Mouse (Mus musculus) left cerebral cortex, adult 2 months (tissue): Measurements from ENCODE around the gene AU022252. TPM values are rescaled to one million over a fixed set of nuclear protein-coding genes. Genes with fewer than 3 reads are reported as not detected.
A peak's percentile ranks its signal among the peaks of the same experiment; 100 is the strongest.

Experiments used
- DNase-seq, 2 experiments: peaks; one replicate each; pipeline ENCODE4 v3.0.0; 2021 to 2022; ENCODE audit warnings: low spot score in 2 of 2, mixed read lengths in 1 of 2; ENCODE audit errors: extremely low spot score in 1 of 2
- H3K27ac ChIP-seq: fragments of 200-600 bp; 2 replicates; pipeline ENCODE4 v1.8.1; 2022
- H3K4me3 ChIP-seq: fragments of 200-600 bp; 2 replicates; pipeline ENCODE4 v1.8.1; 2022
- CTCF ChIP-seq: fragments of 200-600 bp; IDR thresholded peaks from 2 replicates; pipeline ENCODE4 v1.8.1; 2022; ENCODE audit warnings: antibody characterized with exemption, mild to moderate bottlenecking, moderate library complexity
- intact Hi-C: fragments of 180-260 bp; cut with DNase I; formaldehyde crosslinking; loops from one replicate; pipeline ENCODE4 v1.15.1; 2025
- total RNA-seq, 2 experiments: library from RNA; stranded (reverse); gene quantifications; 2 replicates each; pipeline ENCODE4 v1.2.3; 2021

Gene AU022252
- total RNA-seq, 2 experiments from 2014 or later: 28.5 to 30.4 TPM

DNA sequence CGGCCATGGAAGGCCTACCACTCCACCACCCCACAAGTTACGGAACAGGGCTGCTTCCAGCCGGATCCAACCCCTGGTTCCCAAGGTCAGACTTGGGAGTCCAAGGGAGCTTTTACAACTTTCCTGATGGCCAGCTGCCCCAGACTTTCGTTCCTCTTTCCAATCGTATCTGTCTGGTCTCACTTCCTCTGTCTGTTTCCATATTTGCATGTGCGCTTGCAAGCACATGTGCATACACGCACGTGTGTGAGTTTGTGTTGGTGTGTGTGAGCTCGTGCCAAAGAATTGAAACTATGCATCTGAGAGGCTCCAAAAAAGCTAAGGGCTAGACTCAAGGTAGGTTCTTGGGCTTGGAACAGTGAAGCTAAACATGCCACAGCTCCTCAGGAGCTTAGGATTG, 51.1 kb downstream of the AU022252 start:
- no peak for DNase-seq
- TF ChIP-seq CTCF: no peak
- no peak overlapping the region for H3K4me3 ChIP-seq
- no peak overlapping the region for H3K27ac ChIP-seq
- intact Hi-C loops: no loop called here

DNA sequence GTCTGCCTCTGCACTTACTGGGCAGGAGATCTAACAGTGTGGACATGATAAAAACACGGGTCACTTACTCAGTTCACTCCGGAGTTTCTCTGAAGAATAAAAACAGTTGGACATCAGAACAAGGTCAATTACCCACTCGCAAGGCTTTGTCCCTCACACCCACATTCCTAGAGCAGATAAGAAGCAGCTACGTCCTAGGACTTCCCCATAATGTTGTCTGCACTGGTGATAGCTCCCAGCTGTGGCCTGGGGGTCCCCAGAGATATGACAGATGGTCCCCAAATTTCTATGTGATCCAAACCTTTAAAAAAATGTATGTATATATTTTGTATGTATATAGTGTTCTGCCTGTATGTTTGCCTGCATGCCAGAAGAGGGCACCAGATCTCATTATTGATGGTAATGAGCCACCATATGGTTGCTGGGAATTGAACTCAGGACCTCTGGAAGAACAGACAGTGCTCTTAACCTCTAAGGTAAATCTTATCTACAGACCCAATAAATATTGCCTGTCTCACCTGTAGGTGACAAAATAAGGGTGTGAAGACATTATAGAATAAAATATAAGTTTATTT, 52.3 kb downstream of the AU022252 start:
- no peak overlapping the region for H3K27ac ChIP-seq
- no peak for DNase-seq
- intact Hi-C loops: no loop called here
- no peak for TF ChIP-seq CTCF
- H3K4me3 ChIP-seq: no peak overlapping the region

DNA sequence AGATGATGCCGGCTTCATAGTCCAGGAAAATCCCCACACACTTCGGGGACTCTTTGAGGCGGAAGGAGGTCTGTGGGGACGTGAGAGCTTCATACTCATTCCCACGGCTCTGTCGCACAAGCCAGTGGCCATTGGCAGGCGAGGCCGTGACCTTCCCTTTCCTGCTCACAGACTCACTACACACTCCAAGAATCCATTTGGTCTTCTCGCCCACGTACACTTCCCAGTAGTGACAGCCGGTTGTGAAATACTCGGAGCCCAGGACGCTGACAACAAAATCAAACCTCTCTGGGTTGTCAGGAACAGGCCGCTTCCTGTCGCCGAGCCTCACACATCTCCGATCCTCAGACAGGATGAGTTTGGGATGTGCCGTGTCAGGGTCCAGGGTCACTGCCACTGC, 54.2 kb downstream of the AU022252 start:
- Histone ChIP-seq H3K4me3 (no peak overlapping the region), H3K27ac (no peak overlapping the region)
- no peak for TF ChIP-seq CTCF
- intact Hi-C loops: loop anchor here (10.0 kb wide), 1 partner anchor 554 kb away; the partner anchor contains the start of genes Cfap57 and Ebna1bp2
- DNase-seq: no peak

GRCm38 (mm10) chr4:119177702-119178101, 54.8 kb downstream of the AU022252 start:
- intact Hi-C loops: loop anchor here (10.0 kb wide), 1 partner anchor 553 kb away; the partner anchor contains the start of genes Cfap57 and Ebna1bp2

DNA sequence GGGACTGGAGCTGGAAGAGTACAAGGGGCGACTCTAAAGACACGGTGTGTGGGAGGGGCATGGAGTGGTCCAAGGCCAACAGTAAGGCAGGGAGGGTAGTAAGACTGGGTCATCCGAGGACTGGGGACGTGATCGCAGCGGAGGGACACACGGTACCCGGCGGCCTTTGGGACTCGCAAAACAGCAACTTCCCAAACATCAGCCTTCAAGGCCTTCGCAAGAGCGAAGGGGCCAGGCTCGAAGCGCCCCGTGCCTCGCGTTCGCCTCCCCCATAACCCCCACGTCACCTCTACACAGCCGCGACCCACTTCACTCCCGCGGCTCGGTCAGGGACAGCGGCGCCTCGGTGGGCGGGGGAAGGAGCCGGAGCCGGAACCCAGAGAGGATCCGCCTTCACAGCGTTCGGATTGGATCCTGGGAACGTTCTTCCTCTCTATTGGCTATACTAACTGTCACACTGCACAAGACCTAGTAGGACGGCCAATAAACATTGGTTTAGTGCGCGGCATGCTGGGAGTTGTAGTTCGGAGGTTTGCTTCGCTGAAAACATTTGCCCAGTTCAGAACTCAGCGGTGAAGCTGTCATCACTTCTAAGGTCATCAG, 58.6 kb downstream of the AU022252 start, which contains the start of gene Zfp691:
Gene Zfp691 (minus strand): TSS at position 345 of the 603 bp plus-strand sequence.
- peak within 1 kb of the TSS; percentile 84 for H3K27ac ChIP-seq
- H3K4me3 ChIP-seq: peak within 1 kb of the TSS; percentile 86
- TF ChIP-seq CTCF: no peak
- DNase-seq: peak; percentile 92 to 94
- intact Hi-C loops: loop anchor here (1.0 to 10.0 kb wide), 2 partner anchors 30 to 549 kb away; partner anchors contain the start of genes Cfap57 and Ebna1bp2

More at GRCm38 (mm10) chr4:119177702-119178101, 54.8 kb downstream of the AU022252 start:
- Histone ChIP-seq H3K4me3 (no peak overlapping the region), H3K27ac (no peak overlapping the region)
- no peak for DNase-seq
- no peak for TF ChIP-seq CTCF

DNA sequence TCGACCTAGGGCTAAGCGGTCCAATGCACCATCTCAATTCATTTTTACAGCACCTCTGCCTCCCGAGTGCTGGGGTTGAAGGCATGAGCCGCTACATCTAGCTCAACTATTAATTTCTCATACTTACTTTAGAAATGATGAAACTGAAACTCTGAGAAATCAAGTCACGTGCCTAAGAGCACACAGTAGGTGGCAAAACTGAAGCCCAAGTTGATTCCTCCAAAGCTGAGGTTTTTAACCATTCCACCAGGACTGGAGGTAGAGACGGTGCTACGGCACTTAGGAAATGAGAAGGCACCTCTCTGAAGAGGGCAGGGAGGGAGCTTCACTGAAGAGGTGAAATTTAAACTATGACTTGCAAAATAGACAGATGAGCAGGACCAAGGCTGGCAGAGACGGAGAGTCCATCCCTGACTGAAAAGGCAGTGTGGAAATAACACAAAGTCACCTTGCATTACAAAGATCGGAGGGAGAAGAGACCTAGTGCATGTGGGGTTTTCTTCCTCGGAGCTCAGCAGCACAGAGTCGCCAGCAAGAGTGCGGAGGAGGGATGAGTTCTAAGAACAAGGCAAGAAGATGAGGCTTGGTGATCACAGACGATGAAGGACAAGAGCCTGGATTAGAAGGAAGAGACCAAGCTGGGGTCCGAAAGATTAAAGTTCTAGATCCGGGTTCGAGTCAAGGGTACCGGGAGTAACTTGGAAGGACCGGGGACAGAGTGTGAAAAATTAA, 59.4 kb downstream of the AU022252 start:
- no peak for TF ChIP-seq CTCF
- peak in 1 of 2 experiments; percentile 27 for DNase-seq

GRCm38 (mm10) chr4:119167663-119168062, 64.8 kb downstream of the AU022252 start:
- no peak overlapping the region for H3K27ac ChIP-seq
- intact Hi-C loops: loop anchor here (1.0 kb wide), 1 partner anchor 162 kb away; no protein-coding TSS in a partner anchor

More for the DNA sequence above, 59.4 kb downstream of the AU022252 start:
- Histone ChIP-seq H3K4me3 (peak overlapping the region; percentile 86), H3K27ac (peak overlapping the region; percentile 84)
- intact Hi-C loops: loop anchor here (10.0 kb wide), 1 partner anchor 548 kb away; the partner anchor contains the start of genes Cfap57 and Ebna1bp2

DNA sequence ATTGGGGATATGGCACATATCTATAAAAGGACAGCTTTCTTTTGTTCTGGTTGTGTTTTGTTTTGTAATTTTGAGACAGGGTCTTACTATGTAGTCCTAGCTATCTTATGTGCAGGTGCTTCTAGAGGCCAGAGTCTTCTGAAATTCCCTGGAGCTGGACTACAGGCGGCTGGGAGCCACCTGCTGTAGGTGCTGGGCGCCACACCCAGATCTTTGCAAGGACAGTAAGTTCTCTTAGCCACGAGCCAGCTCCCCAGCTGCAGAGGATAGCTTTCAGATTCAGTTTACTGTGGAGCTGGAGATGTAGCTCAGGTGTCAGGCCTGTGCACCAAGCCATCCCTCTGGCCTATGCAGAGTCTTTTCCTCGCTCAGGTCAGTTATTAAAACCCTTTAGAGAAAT, 65.4 kb downstream of the AU022252 start:
- intact Hi-C loops: loop anchor here (1.0 kb wide), 1 partner anchor 162 kb away; no protein-coding TSS in a partner anchor
- no peak for DNase-seq
- no peak for TF ChIP-seq CTCF
- H3K27ac ChIP-seq: no peak overlapping the region
- H3K4me3 ChIP-seq: no peak overlapping the region

More at GRCm38 (mm10) chr4:119167663-119168062, 64.8 kb downstream of the AU022252 start:
- DNase-seq: peak; percentile 80 to 83
- no peak overlapping the region for H3K4me3 ChIP-seq
- peak; percentile 91 for TF ChIP-seq CTCF

- TF ChIP-seq CTCF: no peak
- intact Hi-C loops: no loop called here
- Histone ChIP-seq H3K4me3 (no peak overlapping the region), H3K27ac (no peak overlapping the region)
- no peak for DNase-seq
These were observed 66.6 kb downstream of the AU022252 start for GRCm38 (mm10) chr4:119165916-119166315.

- no peak for DNase-seq
- no peak overlapping the region for H3K4me3 ChIP-seq
- TF ChIP-seq CTCF: peak; percentile 3; the same call in 1 of the 2 replicates
- intact Hi-C loops: no loop called here
- no peak overlapping the region for H3K27ac ChIP-seq
These were observed 69.5 kb downstream of the AU022252 start for GRCm38 (mm10) chr4:119162990-119163389.

DNA sequence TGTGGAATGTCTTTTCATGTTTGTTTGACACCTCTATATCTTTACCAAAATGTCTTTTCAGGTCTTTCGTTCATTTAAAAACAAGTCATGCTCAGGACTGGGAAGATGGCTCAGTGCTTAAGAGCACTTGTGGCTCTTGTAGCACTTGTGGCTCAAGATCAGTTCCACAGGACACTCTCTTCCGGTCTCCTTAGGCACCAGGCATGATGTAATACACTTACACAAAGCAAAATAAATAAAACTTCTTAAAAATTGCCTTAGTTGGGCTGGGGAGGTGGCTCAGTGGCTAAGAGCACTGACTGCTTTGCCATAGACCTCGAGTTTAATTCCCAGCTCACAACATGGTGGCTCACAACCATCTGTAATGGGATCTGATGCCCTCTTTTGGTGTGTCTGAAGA, 71.2 kb downstream of the AU022252 start:
- intact Hi-C loops: no loop called here
- DNase-seq: no peak
- TF ChIP-seq CTCF: no peak
- Histone ChIP-seq H3K27ac (no peak overlapping the region), H3K4me3 (no peak overlapping the region)

DNA sequence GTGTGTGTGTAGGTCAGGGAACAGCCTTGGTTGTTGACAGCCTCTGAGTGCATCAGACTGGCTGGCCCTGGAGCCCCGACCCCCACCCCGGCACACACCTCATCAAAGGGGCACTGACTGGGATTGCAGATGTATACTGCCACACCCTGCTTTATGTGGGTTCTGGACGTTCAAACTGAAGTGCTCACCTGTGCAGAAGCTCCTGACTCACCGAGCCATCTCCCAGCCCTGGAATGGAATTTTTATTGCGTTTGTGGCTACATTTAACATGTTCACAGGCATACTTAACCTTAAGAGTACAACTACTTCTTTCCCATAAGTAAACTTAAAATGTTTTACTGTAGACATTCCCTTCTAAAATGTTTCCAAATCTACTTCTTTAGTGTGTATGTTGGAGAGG, 74.6 kb downstream of the AU022252 start:
- TF ChIP-seq CTCF: no peak
- no peak overlapping the region for H3K27ac ChIP-seq
- no peak for DNase-seq
- intact Hi-C loops: no loop called here
- H3K4me3 ChIP-seq: no peak overlapping the region
